Mouse (Mus musculus) stomach, embryonic 16.5 days (tissue): ENCODE data around the gene Plekha5. TPM values are rescaled to one million over a fixed set of nuclear protein-coding genes. Genes with fewer than 3 reads are reported as not detected.

Experiments
- ATAC-seq: fragments of 200-750 bp; cut with Nextera tagmentation; 2 replicates; pipeline ENCODE4 v1.8.0; 2017; ENCODE audit warnings: moderate number of reproducible peaks, moderate TSS enrichment; ENCODE audit not compliant: insufficient read depth, low FRiP score
- H3K27ac ChIP-seq: fragments of 300-500 bp; sonication (generic); 2 replicates; pipeline ENCODE4 v1.5.1; 2014; ENCODE audit warnings: low read length
- H3K27me3 ChIP-seq: fragments of 300-500 bp; sonication (generic); 2 replicates; pipeline ENCODE4 v1.6.1; 2014; ENCODE audit warnings: low read length, control low read depth, mixed read lengths; ENCODE audit not compliant: control insufficient read depth, insufficient read depth
- H3K36me3 ChIP-seq: fragments of 300-500 bp; sonication (generic); 2 replicates; pipeline ENCODE4 v1.6.1; 2014; ENCODE audit warnings: low read length; ENCODE audit not compliant: control insufficient read depth, insufficient read depth
- H3K4me1 ChIP-seq: fragments of 300-500 bp; sonication (generic); 2 replicates; pipeline ENCODE4 v1.6.1; 2014; ENCODE audit warnings: low read length, control low read depth, mixed read lengths; ENCODE audit not compliant: control insufficient read depth, insufficient read depth
- H3K4me2 ChIP-seq: fragments of 300-500 bp; sonication (generic); 2 replicates; pipeline ENCODE4 v1.6.1; 2014; ENCODE audit warnings: low read depth, low read length, mixed read lengths
- H3K4me3 ChIP-seq: fragments of 300-500 bp; sonication (generic); replicated peaks from 2 replicates; pipeline ENCODE4 v1.5.1; 2014; ENCODE audit warnings: mild to moderate bottlenecking, low read length
- H3K9ac ChIP-seq: fragments of 300-500 bp; sonication (generic); 2 replicates; pipeline ENCODE4 v1.6.1; 2014; ENCODE audit warnings: low read length
- H3K9me3 ChIP-seq: fragments of 300-500 bp; sonication (generic); replicated peaks from 2 replicates; pipeline ENCODE4 v1.6.1; 2016; ENCODE audit warnings: low read length, control low read depth; ENCODE audit not compliant: control insufficient read depth
- WGBS: fragments of 180-500 bp; shearing (Covaris S2); extraction: QIAGEN DNeasy Blood & Tissue Kit; methylation state at CpG from one replicate; pipeline ENCODE4 v1.1.7; 2014; 5-methylcytosine and 5-hydroxymethylcytosine counted together
- polyA plus RNA-seq: library from polyadenylated mRNA; unstranded; fragments of >200 nt; fragmentation: Nextera tagmentation; extraction: Ambion mirVana; gene quantifications from 2 replicates; pipeline ENCODE4 v1.2.1, GENCODE M21; 2015

Plekha5 gene
- polyA plus RNA-seq, 1 experiment from 2014 or later, result 35.0 TPM

DNA sequence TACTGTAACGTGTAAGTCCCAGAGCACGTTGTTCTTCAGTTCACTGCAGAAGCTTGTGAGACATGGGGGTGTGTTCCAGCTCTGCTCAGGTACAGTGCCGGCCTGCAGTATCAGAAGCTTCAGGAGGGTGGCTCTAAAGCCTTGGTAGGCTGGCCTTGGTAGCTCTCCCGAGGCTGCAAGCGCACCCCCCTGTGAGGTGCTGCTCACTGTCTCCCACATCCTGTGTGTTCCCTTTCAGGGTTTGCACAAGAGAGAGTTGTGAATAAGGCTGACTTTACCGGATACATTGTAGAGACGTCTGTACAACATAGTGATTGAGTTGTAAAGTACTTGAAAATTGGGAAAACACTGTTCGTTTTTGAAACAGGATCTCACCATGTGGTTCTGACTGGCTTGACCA, 122.2 kb downstream of the Plekha5 start:
- Histone ChIP-seq H3K27me3 (no peaks in the 10 kb centered on the region), H3K9ac (no peak overlapping the region), H3K4me3 (no peak overlapping the region), H3K4me1 (peaks cover 22% of the 10 kb centered on the region), H3K36me3 (peaks cover 17% of the 10 kb centered on the region), H3K27ac (peak overlapping the region; percentile 21; the same call in 1 of the 2 replicates), H3K9me3 (no peaks in the 10 kb centered on the region), H3K4me2 (no peak overlapping the region)
- no peak for ATAC-seq
- 77% methylated on average over 8 of the region's 8 CpGs for WGBS

DNA sequence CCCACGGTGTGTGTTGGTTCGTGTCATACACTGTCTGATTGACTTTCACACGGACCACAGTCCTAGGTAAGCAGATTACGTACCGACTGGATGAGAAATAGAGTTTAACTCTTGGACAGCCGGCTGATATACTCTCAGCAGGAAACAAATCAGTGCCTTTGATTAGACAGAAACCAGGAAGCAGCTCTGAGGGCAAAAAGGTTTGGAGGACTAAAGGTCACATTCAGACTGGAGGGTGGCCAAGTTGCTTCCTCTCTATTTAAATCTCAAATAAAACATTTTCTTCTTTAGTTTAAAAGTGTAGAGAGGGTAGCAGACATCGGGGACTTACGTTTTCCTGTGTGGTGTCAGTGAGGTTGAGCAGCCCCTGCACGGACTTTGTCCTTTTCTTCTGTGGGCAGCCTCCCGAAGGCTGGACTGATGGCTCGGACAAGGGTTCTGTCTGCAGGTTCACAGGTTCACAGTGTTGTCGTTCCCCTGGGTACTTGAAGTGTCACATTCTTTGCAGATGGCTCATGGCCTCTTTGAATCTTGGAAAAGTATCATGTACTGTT, 122.9 kb downstream of the Plekha5 start:
- Histone ChIP-seq H3K4me3 (no peak overlapping the region), H3K36me3 (peaks cover 17% of the 10 kb centered on the region), H3K9ac (no peak overlapping the region), H3K9me3 (no peaks in the 10 kb centered on the region), H3K27me3 (no peaks in the 10 kb centered on the region), H3K27ac (peak overlapping the region; percentile 21; the same call in 1 of the 2 replicates), H3K4me1 (peaks cover 22% of the 10 kb centered on the region), H3K4me2 (no peak overlapping the region)
- WGBS, result 44% methylated on average over 12 of the region's 12 CpGs
- ATAC-seq, result peak; percentile 58; the same call in 1 of the 2 replicates

DNA sequence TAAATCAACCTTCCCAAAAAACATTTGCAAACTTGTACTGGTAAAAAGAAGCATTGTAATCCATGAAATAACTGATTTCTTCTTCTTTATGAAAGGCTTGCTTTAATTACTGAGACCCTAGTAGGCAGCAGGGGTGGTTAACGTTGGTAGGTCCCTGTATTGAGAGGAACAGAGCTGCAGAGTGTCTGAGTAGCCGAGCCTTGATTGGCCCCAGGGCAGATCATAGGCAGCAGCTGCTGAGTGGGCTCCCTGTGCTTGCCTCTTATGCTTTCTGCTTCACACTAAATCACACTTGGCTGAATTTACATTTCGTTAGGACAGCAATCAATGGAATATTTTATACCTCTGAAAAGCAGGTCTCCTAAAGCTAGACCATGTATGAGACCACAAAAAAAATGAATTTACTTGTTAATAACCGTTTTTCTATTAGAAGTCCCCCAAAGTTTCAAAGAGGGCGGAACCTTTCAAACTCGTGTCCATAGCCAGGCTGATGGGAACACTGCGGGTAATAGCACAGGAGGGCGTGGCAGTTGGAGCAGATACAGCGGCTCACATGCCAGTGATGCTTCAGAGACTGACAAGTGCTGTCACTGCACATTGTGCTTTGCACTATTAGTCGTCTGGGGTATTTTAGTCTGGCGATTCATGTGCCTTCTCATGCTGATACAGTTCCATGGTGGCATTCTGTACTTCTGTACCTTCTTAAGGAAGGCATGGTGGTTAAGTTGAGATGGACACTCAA, 123.5 kb downstream of the Plekha5 start:
- Histone ChIP-seq H3K4me1 (peaks cover 22% of the 10 kb centered on the region), H3K9ac (no peak overlapping the region), H3K9me3 (no peaks in the 10 kb centered on the region), H3K36me3 (peaks cover 15% of the 10 kb centered on the region), H3K27ac (peak overlapping the region; percentile 64), H3K4me2 (no peak overlapping the region), H3K4me3 (no peak overlapping the region), H3K27me3 (no peaks in the 10 kb centered on the region)
- no peak for ATAC-seq
- WGBS, result 75% methylated on average over 11 of the region's 11 CpGs

DNA sequence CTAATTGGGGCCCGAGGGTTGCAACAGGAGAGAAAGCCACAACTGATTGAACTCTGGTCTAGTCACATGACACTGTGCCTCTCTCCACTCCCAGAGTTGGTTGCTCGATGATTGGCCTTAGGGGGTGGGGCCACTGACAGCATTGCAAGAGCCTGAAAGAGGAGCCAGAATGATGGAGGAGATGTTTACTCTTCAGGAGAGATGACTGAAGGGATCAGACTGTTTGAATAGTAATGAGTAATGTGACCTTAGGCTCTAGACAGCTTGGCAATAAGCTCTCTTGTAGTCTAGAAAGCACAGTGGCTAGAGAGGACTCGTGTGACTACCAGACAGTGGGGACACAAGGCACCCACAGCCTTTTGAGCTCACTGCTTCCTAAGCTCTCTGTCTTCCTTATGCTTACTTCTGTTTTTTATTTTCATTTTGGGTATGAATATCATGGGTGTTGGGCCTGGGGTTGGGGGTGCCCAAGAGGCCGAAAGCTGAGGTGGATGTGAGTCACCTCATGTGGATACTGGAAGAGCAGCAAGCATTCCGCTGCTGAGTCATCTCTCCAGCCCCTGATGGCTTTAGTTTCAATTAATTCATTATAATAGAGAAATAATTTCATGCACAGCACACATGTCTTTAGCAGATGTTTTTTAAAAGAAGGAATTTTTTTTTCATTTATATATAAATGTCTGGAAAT, 124.4 kb downstream of the Plekha5 start:
- Histone ChIP-seq H3K9me3 (no peaks in the 10 kb centered on the region), H3K27me3 (no peaks in the 10 kb centered on the region), H3K9ac (no peak overlapping the region), H3K4me1 (peaks cover 22% of the 10 kb centered on the region), H3K27ac (peak overlapping the region; percentile 64), H3K36me3 (peaks cover 12% of the 10 kb centered on the region), H3K4me2 (no peak overlapping the region), H3K4me3 (no peak overlapping the region)
- WGBS, result 51% methylated on average over 5 of the region's 5 CpGs
- ATAC-seq, result peak; percentile 42

DNA sequence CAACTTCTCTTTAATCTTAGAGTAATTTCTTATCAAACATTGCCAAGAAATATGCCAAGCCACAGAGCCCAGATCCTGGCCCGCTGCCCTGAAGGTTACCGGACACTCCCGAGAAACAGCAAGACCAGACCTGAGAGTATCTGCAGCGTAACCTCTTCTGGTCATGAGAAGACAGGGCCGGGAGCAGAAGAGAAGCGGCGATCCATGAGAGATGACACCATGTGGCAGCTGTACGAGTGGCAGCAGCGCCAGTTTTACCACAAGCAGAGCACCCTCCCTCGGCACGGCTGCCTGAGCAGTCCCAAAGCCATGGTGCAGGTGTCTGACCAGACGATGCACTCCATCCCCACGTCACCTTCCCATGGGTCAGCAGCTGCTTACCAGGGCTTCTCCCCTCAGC, 126.9 kb downstream of the Plekha5 start:
- Histone ChIP-seq H3K27me3 (no peaks in the 10 kb centered on the region), H3K4me2 (no peak overlapping the region), H3K27ac (no peak overlapping the region), H3K36me3 (0 out of 2 replicates have a peak, but pooled peaks cover 6% of the 10 kb centered on the region), H3K9ac (no peak overlapping the region), H3K4me1 (peaks cover 22% of the 10 kb centered on the region), H3K4me3 (no peak overlapping the region), H3K9me3 (no peaks in the 10 kb centered on the region)
- ATAC-seq, result no peak
- 85% methylated on average over 13 of the region's 13 CpGs for WGBS

DNA sequence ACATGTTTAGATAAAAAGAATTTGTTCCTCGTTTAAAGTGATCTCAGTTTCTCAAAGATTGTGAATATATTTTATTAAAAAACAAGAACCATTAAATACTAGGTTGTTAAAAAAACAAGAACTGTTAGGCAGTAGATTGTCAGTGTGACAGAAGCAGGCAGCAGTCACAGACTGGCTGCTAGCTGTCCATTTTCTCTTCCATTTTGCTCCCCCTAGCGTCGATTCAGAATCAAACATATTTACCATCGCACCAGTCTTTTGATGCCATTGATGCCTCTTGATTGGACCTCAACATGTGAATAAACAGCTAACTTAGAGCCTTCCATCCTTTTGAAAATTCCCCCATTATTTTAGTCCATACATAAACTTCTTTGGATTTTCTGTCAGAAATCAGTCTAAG, 130.4 kb downstream of the Plekha5 start:
- Histone ChIP-seq H3K4me1 (no peaks in the 10 kb centered on the region), H3K4me2 (no peak overlapping the region), H3K27ac (no peak overlapping the region), H3K9ac (no peak overlapping the region), H3K4me3 (no peak overlapping the region), H3K36me3 (0 out of 2 replicates have a peak, but pooled peaks cover 3% of the 10 kb centered on the region), H3K9me3 (no peaks in the 10 kb centered on the region), H3K27me3 (no peaks in the 10 kb centered on the region)
- whole genome bisulfite sequencing, result 64% methylated on average over 4 of the region's 4 CpGs
- ATAC-seq, result no peak

DNA sequence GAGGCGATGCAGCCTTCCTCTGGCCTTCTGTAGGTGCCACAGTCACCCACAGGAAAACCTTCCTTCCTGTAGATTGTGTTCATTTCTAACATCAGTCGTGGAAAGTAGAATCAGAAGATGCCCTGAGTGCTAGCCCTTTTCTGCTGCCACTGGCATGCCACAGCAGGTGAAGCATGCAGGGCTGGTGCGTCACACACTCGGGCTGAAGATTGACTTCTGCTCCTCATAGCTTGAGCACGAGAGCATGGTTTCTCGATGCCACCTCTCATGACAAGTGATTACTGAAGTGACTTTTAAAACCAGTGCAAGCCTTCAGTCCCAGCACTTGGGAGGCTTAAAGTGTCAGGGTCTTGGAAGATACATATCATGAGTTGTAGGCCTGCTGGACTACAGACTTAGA, 135.6 kb downstream of the Plekha5 start:
- Histone ChIP-seq H3K27me3 (no peaks in the 10 kb centered on the region), H3K9ac (no peak overlapping the region), H3K4me1 (no peaks in the 10 kb centered on the region; the same call in 1 of the 2 replicates), H3K27ac (no peak overlapping the region), H3K4me3 (no peak overlapping the region), H3K36me3 (no peaks in the 10 kb centered on the region), H3K9me3 (no peaks in the 10 kb centered on the region), H3K4me2 (no peak overlapping the region)
- 86% methylated on average over 6 of the region's 6 CpGs for WGBS
- ATAC-seq, result no peak

DNA sequence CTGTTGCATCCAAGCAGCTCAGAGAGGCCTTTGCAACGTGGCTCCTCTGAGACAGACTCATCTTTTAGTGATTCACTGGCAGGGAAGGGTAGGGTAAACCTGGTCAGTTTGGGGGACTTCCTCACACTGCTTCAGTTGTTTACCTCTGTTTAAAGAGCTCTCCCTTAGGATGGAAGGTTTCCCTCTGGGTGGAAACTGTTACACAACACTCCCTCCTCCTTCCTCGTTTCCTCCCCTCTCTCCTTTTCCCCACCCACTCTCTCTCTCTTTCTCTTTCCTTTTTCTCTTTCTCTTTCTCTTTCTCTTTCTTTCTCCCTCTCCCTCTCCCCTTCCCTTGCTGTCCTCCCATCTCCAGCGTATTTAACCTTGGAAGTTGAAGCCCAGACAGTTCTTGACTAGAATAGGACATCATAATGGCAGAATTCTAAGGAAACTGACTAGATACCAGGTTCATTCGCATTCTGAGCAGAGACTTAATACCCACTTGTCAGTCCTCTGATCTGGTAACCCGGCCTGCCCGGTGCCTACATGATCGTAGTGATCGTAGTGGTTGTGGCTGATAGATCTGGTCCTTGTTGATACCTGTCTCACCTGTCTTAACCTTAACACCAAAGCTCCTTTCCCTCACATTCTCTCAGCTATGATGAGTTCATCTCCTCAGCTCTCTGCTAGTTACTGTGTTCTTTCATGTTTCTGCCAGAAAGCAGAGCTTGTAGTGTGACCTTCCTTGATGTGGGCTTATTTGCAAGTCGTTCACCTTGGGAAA, 137.5 kb downstream of the Plekha5 start:
- no peak for ATAC-seq
- H3K4me2 ChIP-seq, result no peak overlapping the region
- H3K27ac ChIP-seq, result no peak overlapping the region
- H3K36me3 ChIP-seq, result 0 out of 2 replicates have a peak, but pooled peaks cover 4% of the 10 kb centered on the region
- H3K4me1 ChIP-seq, result no peaks in the 10 kb centered on the region; the same call in 1 of the 2 replicates
- no peak overlapping the region for H3K9ac ChIP-seq
- H3K27me3 ChIP-seq, result no peaks in the 10 kb centered on the region
- WGBS, result 83% methylated on average over 9 of the region's 9 CpGs
- H3K4me3 ChIP-seq, result no peak overlapping the region
- H3K9me3 ChIP-seq, result no peaks in the 10 kb centered on the region
